Mouse (Mus musculus) right cerebral cortex, adult 2 months (tissue): Measurements from ENCODE around the gene Crip3.

Source experiments
- DNase-seq, 2 experiments: peaks; one replicate each; pipeline ENCODE4 v3.0.0; 2021 to 2022; ENCODE audit warnings: low spot score in 2 of 2

Gene Crip3

DNA sequence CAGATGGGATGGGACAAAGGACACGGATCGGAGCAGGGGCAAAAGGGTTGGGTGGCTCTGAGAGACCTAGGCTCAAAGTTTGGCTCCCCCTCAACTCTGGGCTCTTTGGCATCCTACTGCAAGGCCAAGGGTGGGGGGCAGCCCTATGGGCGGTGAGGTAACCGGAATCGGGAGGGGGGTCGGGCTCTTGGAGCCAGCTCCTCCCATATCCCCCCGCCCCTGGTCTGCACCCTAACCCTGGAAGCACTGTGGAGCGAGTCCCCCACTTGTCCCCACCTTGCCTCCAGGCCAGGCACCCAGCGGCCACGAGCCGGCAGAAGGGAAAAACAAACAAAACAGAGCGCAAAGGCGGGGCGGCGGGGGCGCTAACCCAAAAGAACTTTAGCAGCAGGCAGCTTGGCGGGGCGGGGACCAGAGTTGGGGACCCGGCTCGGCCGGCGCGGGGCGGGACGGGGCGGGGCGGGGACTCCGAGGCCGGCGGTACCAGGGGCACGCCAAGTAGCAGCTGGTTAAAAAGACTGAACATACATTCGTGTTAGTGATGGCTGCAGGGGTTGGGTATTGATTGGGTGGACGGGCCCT is 26.5 kb downstream of the Crip3 start:
- DNase-seq: no peak

DNA sequence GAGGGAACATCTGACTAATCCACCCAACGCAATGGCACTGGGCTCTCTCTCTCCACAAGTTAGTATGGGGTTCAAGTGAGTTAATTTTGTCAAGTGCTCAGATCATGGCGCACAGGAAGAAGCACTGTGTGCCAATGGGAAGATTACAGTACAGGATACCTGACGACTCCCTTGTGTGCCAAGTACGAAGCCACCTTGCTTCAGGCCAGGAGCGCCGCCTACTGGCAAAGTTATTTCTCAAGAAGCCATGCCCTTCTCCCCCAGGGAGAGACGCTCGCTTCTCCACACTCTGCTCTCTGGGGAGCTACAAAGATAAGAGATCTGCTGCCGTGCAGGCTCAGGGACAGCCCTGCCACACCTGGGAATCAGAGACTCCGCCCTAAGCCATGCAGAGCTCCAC is 29.1 kb downstream of the Crip3 start:
- DNase-seq: peak in 1 of 2 experiments; percentile 41

DNA sequence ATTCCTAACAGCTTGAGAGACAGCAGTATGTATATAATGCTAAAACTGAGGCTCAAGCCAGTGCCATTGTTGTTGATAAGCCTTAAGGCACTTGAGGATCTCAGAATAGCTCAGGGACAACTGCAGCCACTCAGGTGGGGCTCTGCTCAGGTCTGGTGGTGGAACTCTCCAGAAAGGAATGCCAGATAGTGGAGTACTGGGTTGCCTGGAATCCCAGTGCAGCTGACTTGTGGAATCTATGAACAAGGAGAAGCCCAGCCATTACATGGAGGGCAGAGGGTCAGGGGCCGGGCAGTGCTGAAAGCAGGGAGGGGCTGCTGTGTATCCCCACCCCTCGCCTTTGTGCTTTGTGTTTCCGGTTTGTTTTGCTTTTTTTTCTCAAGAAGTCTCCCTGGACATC is 29.7 kb downstream of the Crip3 start:
- DNase-seq: no peak

DNA sequence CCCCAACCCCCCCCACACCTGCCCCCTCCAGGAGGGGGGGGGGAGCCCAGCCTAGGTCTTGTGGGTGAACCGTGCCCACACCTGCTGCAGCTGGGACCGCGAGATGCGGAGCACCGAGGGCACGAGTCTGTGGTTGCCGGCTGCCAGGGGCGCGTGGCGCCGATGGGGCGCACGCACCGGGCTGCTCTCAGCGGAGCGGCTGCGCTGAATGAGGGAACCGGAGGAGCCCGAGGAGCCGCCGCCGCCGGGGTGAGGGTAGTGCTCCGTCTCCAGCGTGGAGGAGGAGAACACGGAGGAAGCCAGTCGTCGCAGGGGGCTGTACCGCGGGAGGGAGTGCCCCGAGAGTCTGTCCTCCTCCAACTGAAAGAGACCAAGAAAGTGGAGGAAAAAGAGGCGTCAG is 31.9 kb downstream of the Crip3 start:
- DNase-seq: no peak

DNA sequence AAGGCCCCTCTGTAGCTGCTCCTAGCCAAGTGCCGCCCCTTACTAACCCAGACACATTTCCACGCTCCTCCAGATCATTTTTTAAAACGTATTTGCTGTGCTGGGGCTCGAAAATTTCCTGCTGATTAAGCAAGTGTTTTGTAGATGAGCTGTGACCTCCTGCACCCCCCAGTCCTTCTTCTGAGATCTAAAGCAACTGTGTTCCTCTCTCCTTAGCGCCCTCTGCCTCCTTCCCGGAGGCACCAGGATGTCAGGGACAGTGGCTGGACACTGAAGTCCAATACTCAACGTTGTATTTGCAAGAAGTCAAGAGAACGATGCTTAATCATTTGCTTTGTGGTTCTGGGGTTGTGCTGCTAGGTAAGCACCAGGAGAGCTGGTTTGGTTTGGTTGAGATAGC is 32.6 kb downstream of the Crip3 start:
- no peak for DNase-seq

DNA sequence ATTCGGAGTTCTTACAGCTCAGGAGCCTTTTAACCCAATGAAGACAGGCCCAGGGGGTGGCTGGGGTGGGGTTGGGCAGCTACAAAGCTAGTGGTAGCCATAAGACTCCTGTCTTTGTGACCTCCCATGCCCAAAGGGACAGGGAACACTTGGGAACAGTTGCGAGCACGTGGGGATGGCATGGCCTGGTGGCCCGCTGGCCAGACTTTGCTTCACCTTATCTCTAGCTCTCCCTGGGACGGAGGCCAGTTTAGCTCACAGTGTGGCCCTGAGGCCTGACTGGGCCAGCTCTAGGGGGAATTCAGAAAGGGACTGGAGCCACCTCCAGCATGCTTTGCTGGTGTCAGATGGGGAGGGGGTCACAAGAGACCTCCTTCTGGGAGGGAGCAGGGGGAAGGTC is 33.5 kb downstream of the Crip3 start:
- DNase-seq: no peak

DNA sequence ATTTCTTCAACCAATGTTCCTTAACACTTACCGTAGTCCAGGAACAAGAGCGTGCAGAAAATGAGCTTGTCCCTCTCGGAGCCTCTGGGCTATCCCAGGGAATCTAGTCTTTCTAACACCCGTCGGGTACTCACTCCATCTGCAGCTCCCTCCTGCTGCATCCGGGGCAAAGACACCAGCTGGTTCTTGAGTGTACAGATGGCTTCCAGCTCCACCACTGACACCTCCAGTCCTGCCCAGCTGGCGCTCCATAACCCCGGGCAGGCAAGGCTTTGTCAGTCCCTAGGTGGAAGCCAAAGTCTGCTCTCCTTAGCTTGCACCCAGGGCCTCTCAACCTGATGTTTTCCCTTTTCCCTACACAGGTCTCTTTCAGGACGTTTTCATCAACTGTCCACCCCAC is 39.1 kb downstream of the Crip3 start:
- DNase-seq: no peak

DNA sequence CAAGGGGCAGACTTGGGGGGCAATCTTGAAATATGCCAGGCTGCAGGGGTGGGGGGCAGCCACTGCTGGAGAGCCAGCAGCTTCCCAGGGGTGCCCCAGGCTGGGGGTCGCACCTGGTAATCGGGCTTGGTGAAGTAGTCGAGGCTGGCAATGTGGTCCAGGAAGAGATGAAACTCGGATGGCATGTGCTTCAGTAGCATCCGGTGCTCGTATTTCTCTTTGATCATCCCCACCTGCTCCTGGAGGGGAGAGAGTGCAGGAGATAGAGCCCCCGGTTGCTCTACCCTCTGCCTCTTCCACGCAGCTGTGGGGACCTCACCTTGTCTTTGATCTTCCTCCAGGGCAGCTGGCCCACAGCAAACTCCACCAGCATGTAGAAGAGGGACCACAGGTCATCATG is 47.9 kb downstream of the Crip3 start:
- no peak for DNase-seq

DNA sequence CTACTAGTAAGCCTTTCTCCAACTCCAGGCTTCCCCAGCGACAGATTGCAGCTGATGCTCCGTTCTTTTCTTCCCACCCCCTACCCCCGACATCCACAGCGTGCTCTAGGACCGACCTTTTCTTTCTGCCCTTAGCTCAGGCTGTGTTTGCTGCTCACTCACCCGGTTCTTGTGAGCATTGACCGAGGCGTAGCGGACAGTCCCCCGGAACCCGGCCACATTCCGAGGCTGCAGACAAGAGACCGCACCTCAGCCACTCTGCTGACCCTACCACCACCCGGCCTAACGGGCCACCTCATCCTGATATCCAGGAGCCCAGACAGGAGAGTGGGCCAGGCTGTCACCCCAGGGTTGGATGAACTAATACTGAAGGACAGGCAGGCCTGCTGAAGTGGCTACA is 48.6 kb downstream of the Crip3 start:
- no peak for DNase-seq
